28 mouse cellular contexts compared by ENCODE assay signal in genomic region chr16:35101751-35102420, GRCm38 (mm10). TPM values are rescaled to one million over a fixed set of nuclear protein-coding genes. Genes with fewer than 3 reads are reported as not detected.
DNase-seq lines count a peak whose midpoint lies in the region; ATAC-seq lines count a peak whose summit lies in the region.
"Had no signal": no experiment of that assay in that cellular context is flagged by ENCODE, and none has a peak within 500 bp of the region (broad histone marks: within the 10 kb centered on the region; RNA-seq: fewer than 3 reads in every experiment).

No protein-coding gene starts in this region.

- no peaks in the 10 kb centered on the region for H3K27me3 ChIP-seq in hindbrain, embryonic 14.5 days (ENCODE audit: control insufficient read depth, insufficient read depth, low read length)
- H3K27me3 ChIP-seq in hindbrain, embryonic 12.5 days: no peaks in the 10 kb centered on the region
- H3K27me3 ChIP-seq in embryonic facial prominence, embryonic 10.5 days (replicated peaks; ENCODE audit: low read depth, poor library complexity, severe bottlenecking): no peaks in the 10 kb centered on the region
- no peaks in the 10 kb centered on the region for H3K27me3 ChIP-seq in limb, embryonic 10.5 days (ENCODE audit: low read depth, poor library complexity, severe bottlenecking)
- H3K27me3 ChIP-seq: CH12.LX; forebrain, embryonic 15.5 days; Patski had no signal

- no peak for ATAC-seq in hindbrain, embryonic 14.5 days (ENCODE audit: low FRiP score)
- ATAC-seq in hindbrain, embryonic 12.5 days (ENCODE audit: low FRiP score): no peak
- ATAC-seq in frontal cortex, adult (ENCODE audit: low TSS enrichment): no peak
- ATAC-seq: forebrain, embryonic 15.5 days; hindbrain, embryonic 16.5 days; intestine, embryonic 16.5 days; midbrain, embryonic 16.5 days; Patski had no signal

- peaks cover 11% of the 10 kb centered on the region; the same call in 1 of the 2 replicates for H3K36me3 ChIP-seq in hindbrain, embryonic 14.5 days (replicated peaks; ENCODE audit: control insufficient read depth, insufficient read depth)
- H3K36me3 ChIP-seq in hindbrain, embryonic 12.5 days: peaks cover 10% of the 10 kb centered on the region; the same call in 1 of the 2 replicates
- peaks cover 39% of the 10 kb centered on the region for H3K36me3 ChIP-seq in embryonic facial prominence, embryonic 10.5 days (replicated peaks)
- H3K36me3 ChIP-seq in limb, embryonic 10.5 days: peaks cover 29% of the 10 kb centered on the region

- 86% methylated on average over 12 of the region's 12 CpGs for WGBS in hindbrain, embryonic 14.5 days
- 83% methylated on average over 12 of the region's 12 CpGs for WGBS in hindbrain, embryonic 12.5 days
- 75% methylated on average over 12 of the region's 12 CpGs for WGBS in embryonic facial prominence, embryonic 10.5 days
- 50% methylated on average over 12 of the region's 12 CpGs for WGBS in limb, embryonic 10.5 days

- H3K4me2 ChIP-seq in hindbrain, embryonic 14.5 days (replicated peaks): no peak overlapping the region
- no peak overlapping the region for H3K4me2 ChIP-seq in hindbrain, embryonic 12.5 days (replicated peaks)
- H3K4me2 ChIP-seq: forebrain, embryonic 15.5 days had no signal

- 0 out of 2 replicates have a peak overlapping the region, but pooled peaks have one; percentile 24 for H3K9ac ChIP-seq in hindbrain, embryonic 14.5 days
- H3K9ac ChIP-seq in hindbrain, embryonic 12.5 days: no peak overlapping the region
- H3K9ac ChIP-seq: forebrain, embryonic 15.5 days had no signal

- no peaks in the 10 kb centered on the region for H3K4me1 ChIP-seq in hindbrain, embryonic 14.5 days (replicated peaks; ENCODE audit: control insufficient read depth, insufficient read depth, low read length)
- H3K4me1 ChIP-seq in hindbrain, embryonic 12.5 days: no peaks in the 10 kb centered on the region
- H3K4me1 ChIP-seq in embryonic facial prominence, embryonic 10.5 days: peaks cover 24% of the 10 kb centered on the region
- peaks cover 31% of the 10 kb centered on the region for H3K4me1 ChIP-seq in limb, embryonic 10.5 days
- H3K4me1 ChIP-seq: forebrain, embryonic 15.5 days had no signal

- no peaks in the 10 kb centered on the region for H3K9me3 ChIP-seq in hindbrain, embryonic 14.5 days (ENCODE audit: control insufficient read depth, low read length)
- H3K9me3 ChIP-seq in hindbrain, embryonic 12.5 days (replicated peaks): no peaks in the 10 kb centered on the region
- H3K9me3 ChIP-seq in embryonic facial prominence, embryonic 10.5 days: no peaks in the 10 kb centered on the region
- H3K9me3 ChIP-seq in limb, embryonic 10.5 days (replicated peaks): no peaks in the 10 kb centered on the region
- H3K9me3 ChIP-seq: forebrain, embryonic 15.5 days; G1E; heart, embryonic 10.5 days had no signal

- no peak overlapping the region for H3K4me3 ChIP-seq in hindbrain, embryonic 14.5 days (replicated peaks; ENCODE audit: low read length)
- no peak overlapping the region for H3K4me3 ChIP-seq in hindbrain, embryonic 12.5 days
- H3K4me3 ChIP-seq in embryonic facial prominence, embryonic 10.5 days: no peak overlapping the region
- no peak overlapping the region for H3K4me3 ChIP-seq in limb, embryonic 10.5 days
- H3K4me3 ChIP-seq: forebrain, embryonic 15.5 days; heart, embryonic 10.5 days had no signal

- H3K27ac ChIP-seq in hindbrain, embryonic 14.5 days: no peak overlapping the region
- no peak overlapping the region for H3K27ac ChIP-seq in hindbrain, embryonic 12.5 days
- peak overlapping the region; percentile 51; the same call in 1 of the 2 replicates for H3K27ac ChIP-seq in embryonic facial prominence, embryonic 10.5 days (replicated peaks)
- H3K27ac ChIP-seq in limb, embryonic 10.5 days: peak overlapping the region; percentile 66
- H3K27ac ChIP-seq: forebrain, embryonic 15.5 days; heart, embryonic 10.5 days had no signal

- no peak for DNase-seq in hindbrain, embryonic 14.5 days (ENCODE audit: low spot score)
- peak; percentile 24 for DNase-seq in 3T3-L1 (ENCODE audit: low read depth, low spot score)
- no peak for DNase-seq in embryonic facial prominence, embryonic 10.5 days (ENCODE audit: low spot score)
- no peak for DNase-seq in limb, embryonic 10.5 days (ENCODE audit: low spot score)
- DNase-seq in adrenal gland, postnatal 36 days: no peak
- no peak for DNase-seq in cerebellum, postnatal 36 days
- DNase-seq: B cell, adult 2 months; cerebellum, adult 11-12 months; cerebellum, postnatal 10 days; gastrocnemius, postnatal 10 days; heart, postnatal 4 days; kidney, postnatal 36 days; lung, postnatal 4 days; retina, postnatal 1 day; thymus, adult 18-20 months; thymus, postnatal 4 days had no signal

RNA-seq across cellular contexts. Expression of gene Adcy5, which starts 52.8 kb away (rescaled TPM):
- polyA plus RNA-seq in hindbrain, embryonic 14.5 days (2014; fragmentation: Nextera tagmentation; extraction: Ambion mirVana): 7.9 and 9.0 TPM in 2 replicates
- 4.4 and 4.5 TPM in 2 replicates for polyA plus RNA-seq in hindbrain, embryonic 12.5 days (2016; fragmentation: Nextera tagmentation; extraction: Ambion mirVana)
- 0.48 and 0.70 TPM in 2 replicates for polyA plus RNA-seq in embryonic facial prominence, embryonic 10.5 days (2016; fragmentation: Nextera tagmentation; extraction: Ambion mirVana)
- polyA plus RNA-seq in limb, embryonic 10.5 days (2016; fragmentation: Nextera tagmentation; extraction: Ambion mirVana): 0.41 and 0.63 TPM in 2 replicates
- total RNA-seq in adrenal gland, postnatal 36 days (2021): 10 to 100 TPM in 1 of 2 experiments, 1 to 10 TPM in 1; 7.8 to 13.9 TPM
- total RNA-seq: granulocyte monocyte progenitor cell, adult 5-6 weeks; megakaryocyte-erythroid progenitor cell, adult 5-6 weeks had no signal
- polyA plus RNA-seq: G1E had no signal

Comparison
In these comparisons a context has a peak if more than half of its experiments do, and no peak if none do; other contexts are left out.
1. H3K27ac ChIP-seq: peak in embryonic facial prominence, embryonic 10.5 days (single experiment) and limb, embryonic 10.5 days (single experiment); none in hindbrain, embryonic 14.5 days (single experiment) and hindbrain, embryonic 12.5 days (single experiment).